Mouse (Mus musculus) left cerebral cortex, adult 18-20 months (tissue): ENCODE data around the gene Mindy2. TPM values are rescaled to one million over a fixed set of nuclear protein-coding genes. Genes with fewer than 3 reads are reported as not detected.
"Not testable (repeated sequence)": the region's sequence is repeated elsewhere in the genome, so short reads cannot be mapped to it uniquely, and the experiment has no call there.

Experiments
- DNase-seq, 2 experiments: peaks; one replicate each; pipeline ENCODE4 v3.0.0; 2021 to 2022; ENCODE audit warnings: low spot score in 2 of 2, mixed read lengths in 1 of 2
- total RNA-seq, 2 experiments: library from RNA; stranded (reverse); gene quantifications; 2 replicates each; pipeline ENCODE4 v1.2.3; 2021

Mindy2 gene
- total RNA-seq, 2 experiments from 2014 or later = 41.6 to 41.9 TPM

DNA sequence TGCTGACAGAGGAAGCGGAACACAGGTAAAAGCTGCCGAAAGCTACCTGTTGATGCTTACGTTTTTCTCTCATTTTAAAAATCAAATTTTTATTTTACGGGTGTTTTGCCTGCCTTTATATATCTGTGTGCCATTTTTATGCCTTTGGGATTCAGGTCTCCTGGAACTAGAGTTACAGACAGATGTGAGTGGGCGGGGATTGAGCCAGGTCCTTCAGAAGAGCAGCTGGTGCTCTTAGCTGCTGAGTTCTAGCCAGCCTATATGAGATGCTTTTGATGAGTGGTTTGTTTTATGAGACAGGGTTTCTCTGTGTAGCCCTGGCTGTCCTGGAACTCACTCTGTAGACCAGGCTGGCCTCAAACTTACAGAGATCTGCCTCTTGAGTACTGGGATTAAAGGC lies 69.8 kb downstream of the Mindy2 start:
- peak in 1 of 2 experiments; percentile 48 for DNase-seq

GRCm38 (mm10) chr9:70585172-70585571 lies 71.8 kb downstream of the Mindy2 start:
- no peak for DNase-seq

DNA sequence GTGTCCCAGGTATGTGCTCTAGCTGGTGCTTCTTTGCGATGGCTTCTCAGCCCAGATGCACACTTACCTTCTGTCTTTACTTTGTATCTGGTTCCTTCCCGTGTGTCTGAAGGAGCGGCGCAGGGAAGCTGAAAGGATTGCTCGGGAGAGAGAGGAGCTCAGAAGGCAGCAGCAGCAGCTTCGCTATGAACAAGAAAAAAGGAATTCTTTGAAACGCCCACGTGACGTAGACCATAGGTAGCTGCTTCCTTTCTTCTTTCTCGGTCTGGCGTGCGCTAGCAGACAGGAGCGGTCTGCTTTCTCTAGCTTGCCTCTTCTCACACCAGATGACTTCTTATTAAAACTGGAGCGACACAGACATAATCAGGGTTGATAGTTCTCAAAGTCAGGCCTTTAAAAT lies 72.3 kb downstream of the Mindy2 start:
- DNase-seq = no peak

- no peak for DNase-seq
Observed at GRCm38 (mm10) chr9:70580956-70581355, 76.0 kb downstream of the Mindy2 start.

- no peak for DNase-seq
Observed at GRCm38 (mm10) chr9:70578123-70578522, 78.9 kb downstream of the Mindy2 start.

DNA sequence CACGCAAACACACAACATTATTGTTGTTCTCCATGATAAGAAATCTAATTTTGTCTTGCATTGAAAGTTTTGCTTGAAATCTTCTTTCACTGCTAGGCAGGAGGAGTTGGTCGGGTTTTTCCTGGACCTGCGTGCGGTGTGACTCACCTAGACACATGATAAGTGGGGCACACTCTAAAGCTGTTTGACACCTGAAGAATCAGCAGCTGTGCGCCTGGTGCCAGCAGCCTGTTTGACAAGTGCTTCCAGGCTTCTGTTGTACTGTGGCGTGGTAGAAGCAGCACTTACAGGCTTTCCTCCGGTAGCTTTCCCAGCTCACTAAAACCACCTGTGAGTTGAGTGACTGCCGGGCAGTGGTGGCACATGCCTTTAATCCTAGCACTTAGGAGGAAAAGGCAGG lies 86.6 kb downstream of the Mindy2 start:
- peak in 1 of 2 experiments; percentile 4 for DNase-seq

DNA sequence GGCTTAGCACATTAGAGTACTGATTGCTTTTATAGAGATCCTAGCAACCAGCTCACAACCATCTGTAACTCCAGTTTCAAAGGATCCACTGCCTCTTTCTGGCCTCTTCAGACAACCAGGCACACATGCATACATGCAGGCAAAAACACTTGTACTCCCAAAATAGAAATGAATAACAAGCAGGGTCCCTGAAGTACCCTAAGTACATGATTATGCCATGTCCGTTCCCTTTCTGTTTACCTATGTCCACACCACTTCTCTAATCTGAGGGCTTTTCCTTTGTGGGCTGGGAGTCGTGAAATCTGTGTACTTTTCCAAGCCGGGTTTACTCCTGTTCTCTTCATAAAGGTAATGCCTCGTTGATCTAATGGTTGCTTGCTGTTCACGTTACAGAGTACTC lies 89.3 kb downstream of the Mindy2 start:
- DNase-seq = no peak

GRCm38 (mm10) chr9:70562825-70563224 lies 94.1 kb downstream of the Mindy2 start:
- DNase-seq = no peak

- DNase-seq = no peak
Observed at GRCm38 (mm10) chr9:70556796-70557195, 100.2 kb downstream of the Mindy2 start.

- no peak for DNase-seq
Observed at GRCm38 (mm10) chr9:70555431-70555830, 101.5 kb downstream of the Mindy2 start.

DNA sequence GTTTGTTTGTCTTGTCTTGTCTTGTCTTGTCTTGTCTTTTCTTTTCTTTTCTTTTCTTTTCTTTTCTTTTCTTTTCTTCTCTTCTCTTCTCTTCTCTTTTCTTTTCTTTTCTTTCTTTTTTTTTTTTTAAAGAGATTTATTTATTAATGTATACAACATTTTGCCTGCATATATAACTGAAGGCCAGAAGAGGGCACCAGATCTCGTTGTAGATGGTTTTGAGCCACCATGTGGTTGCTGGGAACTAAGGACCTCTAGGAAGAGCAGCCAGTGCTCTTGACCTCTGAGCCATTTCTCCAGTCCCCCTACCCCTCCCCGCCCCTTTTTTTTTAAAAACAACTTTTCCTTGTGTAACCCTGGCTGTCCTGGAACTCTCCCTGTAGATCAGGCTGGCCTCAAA lies 104.7 kb downstream of the Mindy2 start:
- DNase-seq = not testable (repeated sequence)

DNA sequence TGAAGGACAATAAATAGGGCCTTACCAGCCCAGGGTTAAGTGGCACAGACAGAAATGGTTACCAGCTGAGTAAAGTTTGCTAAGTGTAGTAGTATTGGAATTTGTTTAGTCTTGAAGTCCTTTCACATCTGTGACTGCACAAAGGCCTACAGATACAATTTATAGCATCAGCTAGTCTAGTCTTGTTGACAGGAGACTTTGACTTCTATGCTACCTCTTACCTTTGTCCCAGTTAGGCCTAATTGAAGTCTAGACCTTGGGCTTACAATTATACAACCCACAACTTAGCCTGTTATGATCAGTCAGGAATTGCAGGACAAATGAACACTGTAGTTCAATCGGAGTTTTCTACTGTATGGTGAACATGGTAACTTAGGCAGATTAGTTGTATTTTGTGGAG lies 105.5 kb downstream of the Mindy2 start:
- DNase-seq = no peak

Other genes with a start within 250 kb of the Mindy2 start
- 1 to 10 TPM in 1 of 2 experiments, under 1 TPM in 1; 0.80 to 1.7 TPM for gene Ccnb2, start 235.6 kb downstream of the Mindy2 start, total RNA-seq
- gene Rnf111, start 153.4 kb downstream of the Mindy2 start, total RNA-seq = 10 to 100 TPM; 41.7 to 41.9 TPM
- 10 to 100 TPM; 48.7 to 53.2 TPM for gene Sltm, start 114.4 kb downstream of the Mindy2 start, total RNA-seq
- gene Gm10642, start 923 bp downstream of the Mindy2 start, total RNA-seq = 1 to 10 TPM; 1.3 to 1.6 TPM
- gene Adam10, start 21.8 kb upstream of the Mindy2 start, total RNA-seq = 10 to 100 TPM; 66.6 to 67.8 TPM